Mouse (Mus musculus) intestine, embryonic 16.5 days (tissue): ENCODE measurements around the gene Ildr2. TPM values are rescaled to one million over a fixed set of nuclear protein-coding genes. Genes with fewer than 3 reads are reported as not detected.

Experiments used
- ATAC-seq: fragments of 200-750 bp; cut with Nextera tagmentation; 2 replicates; pipeline ENCODE4 v1.8.0; 2017; ENCODE audit warnings: moderate TSS enrichment, moderate library complexity
- H3K27ac ChIP-seq: fragments of 300-500 bp; sonication (generic); 2 replicates; pipeline ENCODE4 v1.5.1; 2014; ENCODE audit warnings: mild to moderate bottlenecking, low read length
- H3K27me3 ChIP-seq: fragments of 300-500 bp; sonication (generic); replicated peaks from 2 replicates; pipeline ENCODE4 v1.6.1; 2014; ENCODE audit warnings: low read length, control low read depth, mixed read lengths; ENCODE audit not compliant: control insufficient read depth, insufficient read depth
- H3K36me3 ChIP-seq: fragments of 300-500 bp; sonication (generic); 2 replicates; pipeline ENCODE4 v1.6.1; 2014; ENCODE audit warnings: low read length, control low read depth; ENCODE audit not compliant: control insufficient read depth, insufficient read depth
- H3K4me1 ChIP-seq: fragments of 300-500 bp; sonication (generic); 2 replicates; pipeline ENCODE4 v1.6.1; 2014; ENCODE audit warnings: low read length, control low read depth, mixed read lengths; ENCODE audit not compliant: control insufficient read depth, insufficient read depth
- H3K4me2 ChIP-seq: fragments of 300-500 bp; sonication (generic); 2 replicates; pipeline ENCODE4 v1.6.1; 2014; ENCODE audit warnings: low read depth, low read length, control low read depth
- H3K4me3 ChIP-seq: fragments of 300-500 bp; sonication (generic); 2 replicates; pipeline ENCODE4 v1.5.1; 2014; ENCODE audit warnings: mild to moderate bottlenecking, low read length
- H3K9ac ChIP-seq: fragments of 300-500 bp; sonication (generic); 2 replicates; pipeline ENCODE4 v1.6.1; 2014; ENCODE audit warnings: low read depth, low read length
- H3K9me3 ChIP-seq: fragments of 300-500 bp; sonication (generic); 2 replicates; pipeline ENCODE4 v1.6.1; 2016; ENCODE audit warnings: low read length, control low read depth; ENCODE audit not compliant: control insufficient read depth
- polyA plus RNA-seq: library from polyadenylated mRNA; unstranded; fragments of >200 nt; fragmentation: Nextera tagmentation; extraction: Ambion mirVana; gene quantifications from 2 replicates; pipeline ENCODE4 v1.2.1, GENCODE M21; 2015

Gene Ildr2
- polyA plus RNA-seq, 1 experiment from 2014 or later, result 0.27 TPM

- ATAC-seq, result no peak
- Histone ChIP-seq H3K27me3 (no peaks in the 10 kb centered on the region), H3K27ac (no peak overlapping the region), H3K9me3 (no peaks in the 10 kb centered on the region), H3K4me3 (no peak overlapping the region), H3K4me2 (no peak overlapping the region), H3K36me3 (no peaks in the 10 kb centered on the region), H3K9ac (no peak overlapping the region), H3K4me1 (no peaks in the 10 kb centered on the region)
These were observed 109.2 kb downstream of the Ildr2 start for GRCm38 (mm10) chr1:166363122-166363521.

Other genes with a start within 250 kb of the Ildr2 start
- 1.5 and 1.7 TPM in 2 replicates for gene Dusp27, start 126.2 kb upstream of the Ildr2 start, polyA plus RNA-seq
- 79.6 and 86.9 TPM in 2 replicates for gene Gpa33, start 123.9 kb upstream of the Ildr2 start, polyA plus RNA-seq
- not detected in 2 replicates for gene Mael, start 15.4 kb upstream of the Ildr2 start, polyA plus RNA-seq
- gene Tada1, start 125.0 kb downstream of the Ildr2 start, polyA plus RNA-seq, result 39.2 and 41.8 TPM in 2 replicates
- 6.6 and 7.9 TPM in 2 replicates for gene Pogk, start 155.7 kb downstream of the Ildr2 start, polyA plus RNA-seq
- gene Gm4846, start 243.4 kb downstream of the Ildr2 start, polyA plus RNA-seq, result not detected in 2 replicates